Mouse (Mus musculus): ENCODE results near the gene Omp. TPM values are rescaled to one million over a fixed set of nuclear protein-coding genes. Genes with fewer than 3 reads are reported as not detected.
"Not testable (repeated sequence)": the region's sequence is repeated elsewhere in the genome, so short reads cannot be mapped to it uniquely, and the experiment has no call there.

Gene Omp
- under 1 TPM; 0.32 to 0.36 TPM for total RNA-seq (2021)
- long read RNA-seq, experiment 1, result 0 reads
- long read RNA-seq, experiment 2, result 0 reads

DNA sequence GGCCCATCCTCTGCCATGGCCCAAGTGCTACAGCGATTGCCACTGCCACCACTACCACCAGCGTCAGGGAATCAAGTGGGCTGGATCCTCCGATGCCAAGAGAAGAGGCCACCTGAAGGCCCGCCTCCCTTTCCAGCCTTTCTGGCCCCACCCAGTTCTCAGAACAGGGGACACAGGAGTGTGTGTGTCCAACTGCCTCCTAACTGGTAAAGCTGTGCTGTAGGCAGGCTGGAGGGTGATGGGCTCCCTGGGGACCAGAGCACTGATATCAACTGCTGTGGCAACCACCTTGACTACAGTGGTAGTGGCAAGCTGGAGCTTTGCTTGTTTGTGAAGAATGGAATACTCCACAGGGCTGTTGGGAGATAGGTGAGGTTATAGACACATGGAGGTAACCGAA is at the start of gene Omp:
Gene Omp (minus strand): TSS at position 101 of the 400 bp plus-strand sequence.
- DNase-seq (ENCODE audit: low spot score in 2 of 2), result no peak

- no peak for DNase-seq (ENCODE audit: low spot score in 2 of 2)
These were observed 48.9 kb upstream of the Omp start for GRCm38 (mm10) chr7:98194026-98194792.

DNA sequence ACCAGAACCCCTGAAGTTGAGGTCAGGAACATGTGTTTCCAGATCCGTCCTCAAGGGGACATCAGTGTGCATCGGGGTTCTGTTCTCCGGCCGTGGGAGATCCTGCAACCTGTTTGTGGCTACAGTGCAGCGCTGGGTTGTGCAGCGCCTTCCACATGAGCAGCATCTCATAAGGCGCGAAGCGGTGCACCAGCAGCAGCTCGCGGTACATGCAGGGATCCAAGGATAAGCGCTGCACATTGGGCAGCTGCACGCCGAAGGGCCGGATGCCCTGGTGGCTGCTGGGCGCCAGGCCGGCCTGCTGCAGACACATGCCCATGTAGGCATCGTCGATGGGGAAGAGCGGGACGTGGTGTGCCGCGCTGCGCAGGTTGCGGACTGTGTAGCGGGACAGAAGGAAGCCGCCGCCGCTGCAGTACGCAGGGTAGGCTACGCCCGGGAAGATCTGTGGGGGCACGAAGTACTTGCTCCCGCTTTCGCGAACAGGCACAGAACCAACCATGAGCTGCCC is 48.3 kb upstream of the Omp start:
- DNase-seq (ENCODE audit: low spot score in 2 of 2), result no peak

- no peak for DNase-seq (ENCODE audit: low spot score in 2 of 2)
These were observed 46.4 kb upstream of the Omp start for GRCm38 (mm10) chr7:98191571-98192250.

DNA sequence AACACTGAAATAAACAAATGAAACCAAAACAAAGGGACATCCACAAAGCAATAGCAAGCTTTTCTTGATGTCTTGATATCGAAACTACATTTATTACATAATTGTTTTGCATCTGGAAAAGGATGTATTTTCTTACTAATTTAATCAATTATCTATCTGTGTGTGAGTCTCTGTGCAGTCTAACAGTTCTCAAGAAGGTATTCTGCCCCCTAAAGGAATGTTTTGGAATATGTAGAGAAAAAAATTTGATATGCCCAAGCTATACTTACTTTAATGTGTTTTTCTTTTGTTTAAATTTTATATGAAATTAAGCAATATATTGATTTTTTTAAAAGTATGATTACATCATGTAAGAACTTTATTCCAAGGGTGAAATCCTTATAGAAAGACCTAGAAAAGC is 45.3 kb upstream of the Omp start:
- DNase-seq (ENCODE audit: low spot score in 2 of 2), result no peak

- DNase-seq (ENCODE audit: low spot score in 2 of 2), result no peak
These were observed 44.4 kb upstream of the Omp start for GRCm38 (mm10) chr7:98189745-98190144.

DNA sequence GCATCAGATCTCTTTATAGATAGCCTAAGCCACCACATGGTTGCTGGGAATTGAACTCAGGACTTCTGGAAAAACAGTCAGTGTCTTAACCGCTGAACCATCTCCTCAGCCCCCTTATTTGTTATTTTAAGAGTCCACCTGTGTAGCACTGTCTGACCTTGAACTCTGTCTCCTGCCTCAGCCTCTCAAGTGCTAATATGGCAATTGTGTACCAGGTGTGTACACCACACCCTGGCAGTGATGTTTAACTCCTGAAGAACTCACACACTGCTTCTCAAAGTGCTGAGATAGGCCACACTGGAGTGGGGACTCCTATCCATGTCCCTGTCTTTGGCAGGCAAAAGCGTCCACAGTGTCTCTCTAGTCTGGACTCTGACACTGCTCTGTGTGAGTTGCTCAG is 43.4 kb upstream of the Omp start:
- no peak for DNase-seq (ENCODE audit: low spot score in 2 of 2)

DNA sequence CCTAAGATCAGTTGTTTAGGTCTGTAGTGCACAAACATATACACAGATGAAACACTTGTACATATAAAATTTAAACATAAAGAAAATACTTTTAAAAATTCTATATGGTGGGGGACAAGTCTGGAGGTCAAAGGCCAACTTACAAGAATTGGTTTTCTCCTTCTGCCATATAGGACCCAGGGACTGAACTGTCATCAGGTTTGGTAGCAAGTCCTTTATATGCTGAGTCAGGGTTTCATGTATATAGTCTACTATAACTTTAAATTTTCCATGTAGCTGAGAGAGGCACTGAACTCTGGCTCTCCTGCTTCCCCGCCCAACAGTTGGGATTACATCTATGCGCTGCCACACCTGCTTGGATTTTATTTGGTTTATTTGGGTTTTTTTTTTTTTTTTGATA is 42.9 kb upstream of the Omp start:
- DNase-seq (ENCODE audit: low spot score in 2 of 2), result no peak

- DNase-seq (ENCODE audit: low spot score in 2 of 2), result not testable (repeated sequence)
These were observed 42.0 kb upstream of the Omp start for GRCm38 (mm10) chr7:98187332-98187731.

GRCm38 (mm10) chr7:98186637-98187036 is 41.3 kb upstream of the Omp start:
- DNase-seq (ENCODE audit: low spot score in 2 of 2), result no peak

- DNase-seq (ENCODE audit: low spot score in 2 of 2), result no peak
These were observed 40.0 kb upstream of the Omp start for GRCm38 (mm10) chr7:98185326-98185725.

GRCm38 (mm10) chr7:98178560-98179231 is 33.4 kb upstream of the Omp start:
- DNase-seq (ENCODE audit: low spot score in 2 of 2), result no peak

- DNase-seq (ENCODE audit: low spot score in 2 of 2), result no peak
These were observed 32.7 kb upstream of the Omp start, which contains the start of gene Capn5 for GRCm38 (mm10) chr7:98177929-98178559. Gene Capn5, minus strand, starts transcription at chr7:98178274.

- no peak for DNase-seq (ENCODE audit: low spot score in 2 of 2)
These were observed 32.2 kb upstream of the Omp start for GRCm38 (mm10) chr7:98177566-98177928.

- DNase-seq (ENCODE audit: low spot score in 2 of 2), result no peak
These were observed 31.8 kb upstream of the Omp start for GRCm38 (mm10) chr7:98177071-98177485.

DNA sequence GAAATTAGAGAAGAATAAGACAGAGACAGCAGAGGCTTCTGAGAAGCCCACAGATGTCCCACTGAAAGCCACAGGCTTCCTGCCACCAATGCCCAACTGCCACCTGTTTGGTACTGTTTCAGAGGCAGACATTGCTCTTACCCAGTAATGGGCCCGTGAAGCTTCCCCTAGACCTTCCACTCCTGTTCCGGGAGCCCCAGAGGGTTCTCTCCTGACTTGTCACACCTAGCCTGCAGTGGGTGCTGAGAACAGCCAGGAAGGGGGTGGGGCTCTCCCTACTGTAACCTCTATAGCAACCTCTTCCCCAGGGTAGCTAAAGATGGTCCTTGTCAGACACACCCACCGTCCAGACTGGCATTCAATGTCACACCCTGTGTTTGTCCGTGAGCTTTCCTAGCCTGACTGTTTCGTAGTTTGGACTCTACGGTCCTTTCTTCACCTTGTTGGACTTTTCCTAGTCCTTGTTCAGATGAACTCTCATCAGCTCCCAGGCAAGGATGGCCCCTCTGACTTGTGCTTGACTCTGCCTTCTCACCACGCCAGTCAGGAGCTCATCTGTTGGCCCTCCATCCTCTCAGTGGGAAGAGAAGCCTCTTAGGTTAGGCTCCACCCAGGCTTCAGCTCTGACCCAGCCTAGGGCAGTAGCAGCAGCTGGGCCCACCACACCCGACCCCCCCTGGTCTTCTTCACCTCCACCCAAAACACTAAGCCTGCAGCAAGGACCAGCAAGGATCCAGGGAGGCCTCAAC is 31.2 kb upstream of the Omp start:
- DNase-seq (ENCODE audit: low spot score in 2 of 2), result no peak

DNA sequence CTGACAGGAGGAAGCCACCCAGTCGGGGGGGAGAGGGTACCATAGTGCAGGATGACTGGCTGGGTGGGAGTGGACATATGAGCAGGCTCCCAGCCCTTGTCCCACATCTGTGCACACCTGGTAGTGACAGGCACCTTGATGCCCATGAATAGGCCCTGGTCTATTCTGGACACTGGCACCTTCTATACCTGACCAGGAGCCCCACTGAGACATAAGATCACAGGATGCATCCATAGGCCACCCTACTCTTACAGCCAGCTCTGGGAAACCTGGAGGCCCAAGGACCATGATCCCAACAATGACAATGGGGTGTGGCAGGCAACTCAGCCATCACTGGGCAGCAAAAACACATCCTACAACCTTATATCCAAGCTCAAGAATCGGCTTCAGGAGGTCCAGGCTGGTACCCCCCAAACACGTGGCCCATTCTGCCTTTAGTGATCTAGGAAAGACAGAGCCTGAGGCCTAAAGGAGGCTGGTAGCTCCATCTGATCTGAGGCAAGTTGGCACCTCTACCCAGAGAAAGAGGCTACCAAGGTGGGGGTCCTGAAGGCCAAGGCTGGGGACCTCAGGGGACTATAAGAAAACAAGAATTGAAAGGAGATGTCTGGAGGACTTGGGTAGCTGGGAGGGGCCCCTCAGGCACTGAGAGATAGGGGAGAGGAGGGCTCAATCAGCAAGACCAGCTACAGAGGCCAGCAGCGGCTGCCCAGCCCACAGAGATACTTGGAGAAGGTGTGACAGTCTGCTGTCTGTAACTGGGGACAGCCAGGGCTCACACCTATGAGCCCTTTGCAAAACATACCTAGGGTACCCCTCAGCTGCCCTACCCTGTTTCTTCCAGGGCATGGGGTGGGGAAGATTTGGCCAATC is 29.8 kb upstream of the Omp start:
- DNase-seq (ENCODE audit: low spot score in 2 of 2), result no peak

GRCm38 (mm10) chr7:98173408-98173807 is 28.1 kb upstream of the Omp start:
- DNase-seq (ENCODE audit: low spot score in 2 of 2), result no peak

DNA sequence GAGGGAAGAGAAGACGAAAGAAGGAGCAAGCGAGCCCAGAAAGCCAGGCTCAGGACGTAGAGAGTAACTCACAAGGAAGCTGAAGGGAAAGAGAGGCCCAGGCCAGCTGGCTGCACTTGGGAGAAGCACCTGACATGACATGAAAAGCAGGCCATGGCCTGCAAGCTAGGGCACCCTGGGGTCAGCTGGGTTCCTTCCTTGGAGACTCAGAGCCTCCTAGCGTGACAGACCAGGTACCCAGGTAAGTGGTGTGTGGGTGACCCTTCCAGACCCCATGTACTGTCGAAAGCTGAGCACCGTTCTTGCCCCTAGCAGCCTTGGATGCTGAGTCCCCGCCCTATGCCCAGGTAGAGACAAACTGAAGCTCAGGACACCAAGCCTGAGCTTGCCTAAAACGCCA is 27.4 kb upstream of the Omp start:
- no peak for DNase-seq (ENCODE audit: low spot score in 2 of 2)
